Mouse (Mus musculus) MEL (cell line): ENCODE results near the gene Tmpo. TPM values are rescaled to one million over a fixed set of nuclear protein-coding genes. Genes with fewer than 3 reads are reported as not detected.

Source experiments
- DNase-seq: peaks from one replicate; pipeline ENCODE4 v3.0.0; 2011; ENCODE audit warnings: low read depth, low spot score
- H3K27ac ChIP-seq: 2 replicates; pipeline ENCODE4 v1.5.1; 2012; ENCODE audit warnings: low read depth, mild to moderate bottlenecking, control low read depth, low read length, moderate library complexity; ENCODE audit not compliant: control insufficient read depth
- H3K27me3 ChIP-seq, 2 experiments: fragments of 150-350 bp in 1 of 2; sonication (generic) in 1 of 2; 2 replicates each; pipeline ENCODE4 v1.6.1; 2012; ENCODE audit warnings: low read length in 2 of 2, mild to moderate bottlenecking in 2 of 2, improper control_type of control experiment in 1 of 2, moderate library complexity in 1 of 2; ENCODE audit not compliant: insufficient read depth in 2 of 2, control insufficient read depth in 1 of 2
- H3K36me3 ChIP-seq, 2 experiments: 2 replicates each; pipeline ENCODE4 v1.6.1; 2012 to 2014; ENCODE audit warnings: low read length in 2 of 2, improper control_type of control experiment in 1 of 2, inconsistent platforms in 1 of 2, mild to moderate bottlenecking in 1 of 2; ENCODE audit not compliant: insufficient read depth in 2 of 2, control insufficient read depth in 1 of 2
- H3K4me1 ChIP-seq, 2 experiments: fragments of 150-350 bp in 1 of 2; sonication (generic) in 1 of 2; 2 replicates each; pipeline ENCODE4 v1.6.1; 2012; ENCODE audit warnings: low read length in 2 of 2, improper control_type of control experiment in 1 of 2, mild to moderate bottlenecking in 1 of 2; ENCODE audit not compliant: insufficient read depth in 2 of 2, control insufficient read depth in 1 of 2
- H3K4me3 ChIP-seq, 2 experiments: fragments of 150-350 bp in 1 of 2; sonication (generic) in 1 of 2; 2 replicates each; pipeline ENCODE4 v1.5.1; 2012; ENCODE audit warnings: low read depth in 2 of 2, low read length in 2 of 2, mild to moderate bottlenecking in 2 of 2, moderate library complexity in 2 of 2, control low read depth in 1 of 2, improper control_type of control experiment in 1 of 2; ENCODE audit not compliant: control insufficient read depth in 1 of 2, insufficient read depth in 1 of 2
- H3K79me2 ChIP-seq: 2 replicates; pipeline ENCODE4 v1.6.1; 2012; ENCODE audit warnings: mild to moderate bottlenecking, low read length, moderate library complexity; ENCODE audit not compliant: control insufficient read depth, poor library complexity, insufficient read depth
- H3K9ac ChIP-seq: 2 replicates; pipeline ENCODE4 v1.6.1; 2012; ENCODE audit warnings: low read depth, mild to moderate bottlenecking, control low read depth, low read length, moderate library complexity; ENCODE audit not compliant: control insufficient read depth, poor library complexity, severe bottlenecking
- H3K9me3 ChIP-seq: fragments of 150-350 bp; sonication (generic); replicated peaks from 2 replicates; pipeline ENCODE4 v1.6.1; 2012; ENCODE audit warnings: mild to moderate bottlenecking, low read length, improper control_type of control experiment, moderate library complexity; ENCODE audit not compliant: insufficient read depth
- BHLHE40 ChIP-seq: IDR thresholded peaks from 2 replicates; pipeline ENCODE4 v1.6.1; 2012; ENCODE audit warnings: low read depth, mild to moderate bottlenecking, inconsistent platforms, low read length, improper control_type of control experiment, borderline replicate concordance
- CHD1 ChIP-seq: IDR thresholded peaks from 2 replicates; pipeline ENCODE4 v1.6.1; 2012; ENCODE audit warnings: low read depth, mild to moderate bottlenecking, inconsistent platforms, low read length, improper control_type of control experiment
- CHD2 ChIP-seq: IDR thresholded peaks from 2 replicates; pipeline ENCODE4 v1.6.1; 2011; ENCODE audit warnings: low read length, improper control_type of control experiment
- CTCF ChIP-seq, 3 experiments: IDR thresholded peaks in 2 of 3; conservative IDR thresholded peaks in 1 of 3; 2 replicates each; pipeline ENCODE4 v1.5.1; 2011 to 2012; ENCODE audit warnings: low read length in 3 of 3, low read depth in 2 of 3, mild to moderate bottlenecking in 2 of 3, improper control_type of control experiment in 1 of 3, inconsistent platforms in 1 of 3, mixed read lengths in 1 of 3, moderate library complexity in 1 of 3; ENCODE audit not compliant: control insufficient read depth in 1 of 3, insufficient read depth in 1 of 3, poor library complexity in 1 of 3, severe bottlenecking in 1 of 3
- GABPA ChIP-seq: IDR thresholded peaks from 2 replicates; pipeline ENCODE4 v1.6.1; 2012; ENCODE audit warnings: low read depth, mild to moderate bottlenecking, inconsistent platforms, low read length, improper control_type of control experiment, moderate library complexity
- GATA1 ChIP-seq: IDR thresholded peaks from 2 replicates; pipeline ENCODE4 v1.6.1; 2011; ENCODE audit warnings: low read depth, low read length, improper control_type of control experiment
- JUND ChIP-seq: IDR thresholded peaks from 2 replicates; pipeline ENCODE4 v1.6.1; 2011; ENCODE audit warnings: low read depth, mild to moderate bottlenecking, improper control_type of control experiment, low read length
- KAT2A ChIP-seq: conservative IDR thresholded peaks from 2 replicates; pipeline ENCODE4 v1.6.1; 2012; ENCODE audit warnings: low read depth, low read length, improper control_type of control experiment, inconsistent platforms
- MAFK ChIP-seq: IDR thresholded peaks from 2 replicates; pipeline ENCODE4 v1.6.1; 2011; ENCODE audit warnings: low read depth, mild to moderate bottlenecking, low read length, improper control_type of control experiment, borderline replicate concordance
- MAZ ChIP-seq: IDR thresholded peaks from 2 replicates; pipeline ENCODE4 v1.6.1; 2012; ENCODE audit warnings: low read depth, mild to moderate bottlenecking, inconsistent platforms, low read length, improper control_type of control experiment
- MEF2A ChIP-seq: IDR thresholded peaks from 2 replicates; pipeline ENCODE4 v1.6.1; 2014; ENCODE audit warnings: low read depth, mild to moderate bottlenecking, inconsistent platforms, low read length, improper control_type of control experiment; ENCODE audit not compliant: poor library complexity, insufficient replicate concordance, severe bottlenecking; ENCODE audit errors: extremely low read depth
- NELFE ChIP-seq: IDR thresholded peaks from 2 replicates; pipeline ENCODE4 v1.6.1; 2011; ENCODE audit warnings: low read depth, low read length, improper control_type of control experiment
- NRF1 ChIP-seq: IDR thresholded peaks from 2 replicates; pipeline ENCODE4 v1.6.1; 2014; ENCODE audit warnings: low read depth, mild to moderate bottlenecking, inconsistent platforms, low read length, improper control_type of control experiment, moderate library complexity; ENCODE audit not compliant: poor library complexity, insufficient read depth, severe bottlenecking
- POLR2AphosphoS2 ChIP-seq: IDR thresholded peaks from 2 replicates; pipeline ENCODE4 v1.6.1; 2011; ENCODE audit warnings: low read length, improper control_type of control experiment
- RCOR1 ChIP-seq: IDR thresholded peaks from 2 replicates; pipeline ENCODE4 v1.6.1; 2012; ENCODE audit warnings: low read depth, mild to moderate bottlenecking, inconsistent platforms, low read length, improper control_type of control experiment
- SMC3 ChIP-seq: IDR thresholded peaks from 2 replicates; pipeline ENCODE4 v1.6.1; 2011; ENCODE audit warnings: low read depth, low read length, improper control_type of control experiment
- USF2 ChIP-seq, 2 experiments: IDR thresholded peaks; 2 replicates each; pipeline ENCODE4 v1.6.1; 2011 to 2012; ENCODE audit warnings: improper control_type of control experiment in 2 of 2, low read length in 2 of 2, borderline replicate concordance in 1 of 2, inconsistent platforms in 1 of 2, low read depth in 1 of 2, mild to moderate bottlenecking in 1 of 2; ENCODE audit not compliant: insufficient read depth in 1 of 2
- ZMIZ1 ChIP-seq: IDR thresholded peaks from 2 replicates; pipeline ENCODE4 v1.6.1; 2012; ENCODE audit warnings: low read depth, mild to moderate bottlenecking, inconsistent platforms, low read length, improper control_type of control experiment, moderate library complexity
- polyA plus RNA-seq, 2 experiments: library from polyadenylated mRNA; stranded (reverse) in 1 of 2; unstranded in 1 of 2; fragments of >175 nt in 1 of 2; fragments of >200 nt in 1 of 2; gene quantifications; 2 replicates each; pipeline versions ENCODE4 v1.2.1 to v1.2.4; 2012; ENCODE audit warnings: low replicate concordance in 2 of 2, low read depth in 1 of 2; ENCODE audit not compliant: insufficient read length in 2 of 2, insufficient read depth in 1 of 2, missing spikeins in 1 of 2
- total RNA-seq: library from RNA; depleted of rRNA; stranded (reverse); fragments of 300-350 nt; gene quantifications from 2 replicates; pipeline ENCODE4 v1.2.3, GENCODE M21; 2012

Tmpo gene
- total and polyA plus RNA-seq, 3 experiments: 211 to 219 (median 215) TPM

GRCm38 (mm10) chr10:91195091-91195490 is 14.0 kb upstream of the Tmpo start:
- Histone ChIP-seq H3K27ac (no peak overlapping the region), H3K4me3 (no peak overlapping the region), H3K36me3 (peaks cover 0 to 2% of the 10 kb centered on the region in 2 experiments; a peak in 2 of 4 replicates), H3K4me1 (peaks cover 0 to 2% of the 10 kb centered on the region in 2 experiments; a peak in 2 of 4 replicates), H3K27me3 (no peaks in the 10 kb centered on the region), H3K9me3 (no peaks in the 10 kb centered on the region), H3K79me2 (no peaks in the 10 kb centered on the region), H3K9ac (no peak overlapping the region)
- no peak for DNase-seq
- TF ChIP-seq GATA1: no peak
- no peak for TF ChIP-seq RCOR1
- no peak for TF ChIP-seq USF2 (IDR thresholded peaks at IDR 0.05; ENCODE audit: borderline replicate concordance in 1 of 2, insufficient read depth in 1 of 2, low read depth in 1 of 2, low read length in 2 of 2)
- TF ChIP-seq SMC3: no peak
- no peak for TF ChIP-seq POLR2AphosphoS2
- no peak for TF ChIP-seq NRF1
- no peak for TF ChIP-seq ZMIZ1
- no peak for TF ChIP-seq CTCF (IDR thresholded peaks at IDR 0.05 in 2 of 3, conservative IDR thresholded peaks at IDR 0.05 in 1 of 3; ENCODE audit: control insufficient read depth in 1 of 3, insufficient read depth in 1 of 3, low read depth in 2 of 3, low read length in 3 of 3, poor library complexity in 1 of 3, severe bottlenecking in 1 of 3)
- TF ChIP-seq CHD2: no peak
- TF ChIP-seq NELFE: no peak
- no peak for TF ChIP-seq JUND
- no peak for TF ChIP-seq MAZ
- no peak for TF ChIP-seq KAT2A
- TF ChIP-seq GABPA: no peak
- no peak for TF ChIP-seq BHLHE40

- Histone ChIP-seq H3K4me1 (peaks cover 0 to 6% of the 10 kb centered on the region in 2 experiments; a peak in 3 of 4 replicates), H3K27me3 (no peaks in the 10 kb centered on the region), H3K79me2 (no peaks in the 10 kb centered on the region; the same call in 1 of the 2 replicates), H3K4me3 (no peak overlapping the region), H3K27ac (no peak overlapping the region), H3K9me3 (no peaks in the 10 kb centered on the region), H3K36me3 (peaks cover 0 to 3% of the 10 kb centered on the region in 2 experiments; a peak in 2 of 4 replicates), H3K9ac (no peak overlapping the region)
- DNase-seq: no peak
- TF ChIP-seq CHD1: no peak
- TF ChIP-seq ZMIZ1: no peak
- TF ChIP-seq MEF2A: no peak
- TF ChIP-seq MAFK: no peak
- TF ChIP-seq GATA1: no peak
Measured at GRCm38 (mm10) chr10:91191851-91192250, 10.7 kb upstream of the Tmpo start.
